Mouse (Mus musculus): Measurements from ENCODE around the gene Rbfox2.
A peak's percentile ranks its signal among the peaks of the same experiment; 100 is the strongest.

Rbfox2 gene

GRCm38 (mm10) chr15:77044597-77045320 is 262.0 kb downstream of the Rbfox2 start, which contains the start of gene Apol6:
Apol6 (plus strand) TSS chr15:77044729.
- H3K9me3 ChIP-seq (ENCODE audit: low read length) = no peaks in the 10 kb centered on the region
- peaks cover 41% of the 10 kb centered on the region for H3K4me1 ChIP-seq (replicated peaks; ENCODE audit: low read depth, low read length)
- peaks cover 3% of the 10 kb centered on the region; the same call in 1 of the 2 replicates for H3K36me3 ChIP-seq (ENCODE audit: insufficient read depth, low read length)
- peaks cover 4% of the 10 kb centered on the region for H3K27me3 ChIP-seq (ENCODE audit: insufficient read depth, low read length)
- no peak within 1 kb of the TSS for H3K4me3 ChIP-seq (replicated peaks; ENCODE audit: low read length)
- TF ChIP-seq CTCF (conservative IDR thresholded peaks at IDR 0.05; ENCODE audit: low read length) = no peak
- no peak for TF ChIP-seq POU5F1 (IDR thresholded peaks at IDR 0.05; ENCODE audit: borderline replicate concordance, low read length)
- no peak for TF ChIP-seq NANOG (IDR thresholded peaks at IDR 0.05; ENCODE audit: borderline replicate concordance, low read length)

GRCm38 (mm10) chr15:77040784-77041183 is 266.0 kb downstream of the Rbfox2 start:
- Histone ChIP-seq H3K9me3 (ENCODE audit: low read length) (no peaks in the 10 kb centered on the region), H3K36me3 (ENCODE audit: insufficient read depth, low read length) (0 out of 2 replicates have a peak, but pooled peaks cover 3% of the 10 kb centered on the region), H3K27me3 (ENCODE audit: insufficient read depth, low read length) (no peaks in the 10 kb centered on the region; the same call in 1 of the 2 replicates), H3K4me3 (replicated peaks; ENCODE audit: low read length) (no peak overlapping the region), H3K4me1 (replicated peaks; ENCODE audit: low read depth, low read length) (peaks cover 53% of the 10 kb centered on the region)
- TF ChIP-seq POU5F1 (IDR thresholded peaks at IDR 0.05; ENCODE audit: borderline replicate concordance, low read length) = no peak

- Histone ChIP-seq H3K4me3 (replicated peaks; ENCODE audit: low read length) (no peak overlapping the region), H3K27me3 (ENCODE audit: insufficient read depth, low read length) (no peaks in the 10 kb centered on the region), H3K36me3 (ENCODE audit: insufficient read depth, low read length) (no peaks in the 10 kb centered on the region), H3K9me3 (ENCODE audit: low read length) (no peaks in the 10 kb centered on the region), H3K4me1 (replicated peaks; ENCODE audit: low read depth, low read length) (peaks cover 56% of the 10 kb centered on the region)
- TF ChIP-seq CTCF (conservative IDR thresholded peaks at IDR 0.05; ENCODE audit: low read length) (no peak), POU5F1 (IDR thresholded peaks at IDR 0.05; ENCODE audit: borderline replicate concordance, low read length) (no peak), NANOG (IDR thresholded peaks at IDR 0.05; ENCODE audit: borderline replicate concordance, low read length) (no peak)
Measured at GRCm38 (mm10) chr15:77039211-77039700, 267.5 kb downstream of the Rbfox2 start.

GRCm38 (mm10) chr15:77037278-77038161 is 269.3 kb downstream of the Rbfox2 start:
- no peak for TF ChIP-seq NANOG (IDR thresholded peaks at IDR 0.05; ENCODE audit: borderline replicate concordance, low read length)
- TF ChIP-seq CTCF (conservative IDR thresholded peaks at IDR 0.05; ENCODE audit: low read length) = no peak

GRCm38 (mm10) chr15:77036989-77037277 is 269.9 kb downstream of the Rbfox2 start:
- TF ChIP-seq NANOG (IDR thresholded peaks at IDR 0.05; ENCODE audit: borderline replicate concordance, low read length) (no peak), CTCF (conservative IDR thresholded peaks at IDR 0.05; ENCODE audit: low read length) (no peak), POU5F1 (IDR thresholded peaks at IDR 0.05; ENCODE audit: borderline replicate concordance, low read length) (no peak)
- H3K9me3 ChIP-seq (ENCODE audit: low read length) = no peaks in the 10 kb centered on the region
- H3K4me1 ChIP-seq (replicated peaks; ENCODE audit: low read depth, low read length) = peaks cover 60% of the 10 kb centered on the region

More at GRCm38 (mm10) chr15:77037278-77038161, 269.3 kb downstream of the Rbfox2 start:
- H3K36me3 ChIP-seq (ENCODE audit: insufficient read depth, low read length) = no peaks in the 10 kb centered on the region
- peaks cover 60% of the 10 kb centered on the region for H3K4me1 ChIP-seq (replicated peaks; ENCODE audit: low read depth, low read length)
- peak overlapping the region; percentile 60 for H3K4me3 ChIP-seq (replicated peaks; ENCODE audit: low read length)
- H3K27me3 ChIP-seq (ENCODE audit: insufficient read depth, low read length) = no peaks in the 10 kb centered on the region
- no peaks in the 10 kb centered on the region for H3K9me3 ChIP-seq (ENCODE audit: low read length)

GRCm38 (mm10) chr15:77036320-77036988 is 270.4 kb downstream of the Rbfox2 start:
- Histone ChIP-seq H3K9me3 (ENCODE audit: low read length) (no peaks in the 10 kb centered on the region), H3K4me1 (replicated peaks; ENCODE audit: low read depth, low read length) (peaks cover 60% of the 10 kb centered on the region), H3K4me3 (replicated peaks; ENCODE audit: low read length) (peak overlapping the region; percentile 49), H3K36me3 (ENCODE audit: insufficient read depth, low read length) (no peaks in the 10 kb centered on the region), H3K27me3 (ENCODE audit: insufficient read depth, low read length) (no peaks in the 10 kb centered on the region)
- TF ChIP-seq POU5F1 (IDR thresholded peaks at IDR 0.05; ENCODE audit: borderline replicate concordance, low read length) = no peak
- TF ChIP-seq CTCF (conservative IDR thresholded peaks at IDR 0.05; ENCODE audit: low read length) = no peak
- TF ChIP-seq NANOG (IDR thresholded peaks at IDR 0.05; ENCODE audit: borderline replicate concordance, low read length) = no peak

More at GRCm38 (mm10) chr15:77036989-77037277, 269.9 kb downstream of the Rbfox2 start:
- Histone ChIP-seq H3K27me3 (ENCODE audit: insufficient read depth, low read length) (no peaks in the 10 kb centered on the region), H3K36me3 (ENCODE audit: insufficient read depth, low read length) (no peaks in the 10 kb centered on the region), H3K4me3 (replicated peaks; ENCODE audit: low read length) (peak overlapping the region; percentile 49)

GRCm38 (mm10) chr15:77035643-77036042 is 271.2 kb downstream of the Rbfox2 start:
- no peaks in the 10 kb centered on the region for H3K9me3 ChIP-seq (ENCODE audit: low read length)
- H3K27me3 ChIP-seq (ENCODE audit: insufficient read depth, low read length) = no peaks in the 10 kb centered on the region
- H3K36me3 ChIP-seq (ENCODE audit: insufficient read depth, low read length) = no peaks in the 10 kb centered on the region
- H3K4me3 ChIP-seq (replicated peaks; ENCODE audit: low read length) = no peak overlapping the region
- no peak for TF ChIP-seq NANOG (IDR thresholded peaks at IDR 0.05; ENCODE audit: borderline replicate concordance, low read length)
- no peak for TF ChIP-seq CTCF (conservative IDR thresholded peaks at IDR 0.05; ENCODE audit: low read length)
- TF ChIP-seq POU5F1 (IDR thresholded peaks at IDR 0.05; ENCODE audit: borderline replicate concordance, low read length) = no peak
- peaks cover 60% of the 10 kb centered on the region for H3K4me1 ChIP-seq (replicated peaks; ENCODE audit: low read depth, low read length)

GRCm38 (mm10) chr15:77034526-77034925 is 272.3 kb downstream of the Rbfox2 start:
- no peaks in the 10 kb centered on the region for H3K36me3 ChIP-seq (ENCODE audit: insufficient read depth, low read length)
- peaks cover 54% of the 10 kb centered on the region for H3K4me1 ChIP-seq (replicated peaks; ENCODE audit: low read depth, low read length)
- H3K9me3 ChIP-seq (ENCODE audit: low read length) = no peaks in the 10 kb centered on the region
- TF ChIP-seq POU5F1 (IDR thresholded peaks at IDR 0.05; ENCODE audit: borderline replicate concordance, low read length) (no peak), NANOG (IDR thresholded peaks at IDR 0.05; ENCODE audit: borderline replicate concordance, low read length) (no peak), CTCF (conservative IDR thresholded peaks at IDR 0.05; ENCODE audit: low read length) (no peak)
- no peaks in the 10 kb centered on the region for H3K27me3 ChIP-seq (ENCODE audit: insufficient read depth, low read length)
- 0 out of 2 replicates have a peak overlapping the region, but pooled peaks have one; percentile 13 for H3K4me3 ChIP-seq (replicated peaks; ENCODE audit: low read length)

Data from E14TG2a.4 (cell line).